Mouse (Mus musculus) heart, adult 2 months (tissue): ENCODE results near the gene Crocc. TPM values are rescaled to one million over a fixed set of nuclear protein-coding genes. Genes with fewer than 3 reads are reported as not detected.

Experiments used
- DNase-seq, 2 experiments: peaks; one replicate each; pipeline ENCODE4 v3.0.0; 2021
- H3K27ac ChIP-seq: fragments of 200-600 bp; 2 replicates; pipeline ENCODE4 v1.8.1; 2022
- H3K27me3 ChIP-seq: fragments of 200-500 bp; 2 replicates; pipeline ENCODE4 v1.6.1; 2012; ENCODE audit warnings: mild to moderate bottlenecking, low read length, inconsistent platforms, mixed read lengths; ENCODE audit not compliant: control insufficient read depth, insufficient read depth
- H3K36me3 ChIP-seq: fragments of 200-500 bp; 2 replicates; pipeline ENCODE4 v1.6.1; 2012; ENCODE audit warnings: low read length, inconsistent platforms; ENCODE audit not compliant: control insufficient read depth, insufficient read depth
- H3K4me1 ChIP-seq: fragments of 200-500 bp; 2 replicates; pipeline ENCODE4 v1.6.1; 2011; ENCODE audit warnings: low read length; ENCODE audit not compliant: control insufficient read depth, insufficient read depth
- H3K4me3 ChIP-seq: fragments of 200-600 bp; 2 replicates; pipeline ENCODE4 v1.8.1; 2022
- H3K79me2 ChIP-seq: fragments of 200-500 bp; replicated peaks from 2 replicates; pipeline ENCODE4 v1.6.1; 2012; ENCODE audit warnings: mild to moderate bottlenecking, inconsistent platforms, low read length, moderate library complexity, mixed read lengths; ENCODE audit not compliant: control insufficient read depth, insufficient read depth
- H3K9ac ChIP-seq: fragments of 200-500 bp; 2 replicates; pipeline ENCODE4 v1.6.1; 2012; ENCODE audit warnings: low read depth, mild to moderate bottlenecking, control low read depth, inconsistent platforms, low read length, mixed read lengths
- CTCF ChIP-seq: fragments of 200-600 bp; IDR thresholded peaks from 2 replicates; pipeline ENCODE4 v1.8.1; 2022; ENCODE audit warnings: antibody characterized with exemption, mild to moderate bottlenecking, moderate library complexity
- EP300 ChIP-seq: fragments of 200-500 bp; IDR thresholded peaks from 2 replicates; pipeline ENCODE4 v1.6.1; 2011; ENCODE audit warnings: low read depth, low read length, control low read depth; ENCODE audit not compliant: insufficient read depth
- POLR2A ChIP-seq: fragments of 200-500 bp; IDR thresholded peaks from 2 replicates; pipeline ENCODE4 v1.6.1; 2011; ENCODE audit warnings: mild to moderate bottlenecking, low read depth, low read length, control low read depth; ENCODE audit not compliant: insufficient read depth
- WGBS: fragments of 180-500 bp; shearing (Covaris S2); methylation state at CpG from one replicate; pipeline ENCODE4 v1.1.7; 2018; 5-methylcytosine and 5-hydroxymethylcytosine counted together
- intact Hi-C: fragments of 180-260 bp; cut with DNase I; formaldehyde crosslinking; loops from one replicate; pipeline ENCODE4 v1.15.1; 2025
- polyA plus RNA-seq: library from polyadenylated mRNA; depleted of rRNA; stranded (reverse); fragments of >200 nt; gene quantifications from 2 replicates; pipeline ENCODE4 v1.2.3, GENCODE M21; 2012
- total RNA-seq, 2 experiments: library from RNA; stranded (reverse); gene quantifications; 2 replicates each; pipeline ENCODE4 v1.2.3; 2021

Gene Crocc
- total and polyA plus RNA-seq, 3 experiments: 4.6 to 5.1 (median 4.9) TPM

- H3K4me1 ChIP-seq: no peaks in the 10 kb centered on the region
- no peaks in the 10 kb centered on the region for H3K27me3 ChIP-seq
- no peak overlapping the region for H3K4me3 ChIP-seq
- no peaks in the 10 kb centered on the region for H3K36me3 ChIP-seq
- intact Hi-C loops: no loop called here
- H3K9ac ChIP-seq: no peak overlapping the region
- 87% methylated on average over 14 of the region's 14 CpGs for WGBS
- no peak for DNase-seq
- TF ChIP-seq POLR2A (no peak), CTCF (no peak), EP300 (no peak)
- H3K79me2 ChIP-seq: no peaks in the 10 kb centered on the region; the same call in none of the 2 replicates
- no peak overlapping the region for H3K27ac ChIP-seq
These were observed 70.9 kb downstream of the Crocc start for GRCm38 (mm10) chr4:140989447-140989846.

- H3K4me1 ChIP-seq: no peaks in the 10 kb centered on the region
- 67% methylated on average over 7 of the region's 7 CpGs for WGBS
- DNase-seq: peak; percentile 34 to 49
These were observed 71.6 kb downstream of the Crocc start for GRCm38 (mm10) chr4:140988706-140989290.

GRCm38 (mm10) chr4:140987476-140987875, 72.9 kb downstream of the Crocc start:
- no peak for TF ChIP-seq CTCF
- no peak for TF ChIP-seq POLR2A
- no peak for TF ChIP-seq EP300
- intact Hi-C loops: loop anchor here (2.0 kb wide), 2 partner anchors 27 to 43 kb away; partner anchors contain the start of gene Sdhb
- Histone ChIP-seq H3K79me2 (no peaks in the 10 kb centered on the region; the same call in none of the 2 replicates), H3K27ac (no peak overlapping the region; the same call in none of the 2 replicates), H3K4me3 (peak overlapping the region; percentile 88), H3K27me3 (no peaks in the 10 kb centered on the region), H3K4me1 (no peaks in the 10 kb centered on the region), H3K9ac (peak overlapping the region; percentile 91), H3K36me3 (no peaks in the 10 kb centered on the region)
- 20% methylated on average over 7 of the region's 7 CpGs for WGBS
- no peak for DNase-seq

More at GRCm38 (mm10) chr4:140988706-140989290, 71.6 kb downstream of the Crocc start:
- Histone ChIP-seq H3K79me2 (no peaks in the 10 kb centered on the region; the same call in none of the 2 replicates), H3K36me3 (no peaks in the 10 kb centered on the region), H3K27ac (no peak overlapping the region), H3K4me3 (no peak overlapping the region), H3K9ac (no peak overlapping the region), H3K27me3 (no peaks in the 10 kb centered on the region)
- no peak for TF ChIP-seq CTCF
- no peak for TF ChIP-seq POLR2A
- TF ChIP-seq EP300: no peak
- intact Hi-C loops: no loop called here

GRCm38 (mm10) chr4:140986711-140987395, 73.5 kb downstream of the Crocc start, which contains the start of gene Atp13a2:
Gene Atp13a2 (plus strand): TSS chr4:140986873.
- intact Hi-C loops: loop anchor here (2.0 kb wide), 2 partner anchors 26 to 44 kb away; partner anchors contain the start of gene Sdhb
- no peaks in the 10 kb centered on the region for H3K27me3 ChIP-seq
- peak within 1 kb of the TSS; percentile 70 for H3K27ac ChIP-seq
- H3K79me2 ChIP-seq: no peaks in the 10 kb centered on the region; the same call in none of the 2 replicates
- no peaks in the 10 kb centered on the region for H3K36me3 ChIP-seq
- H3K4me3 ChIP-seq: peak within 1 kb of the TSS; percentile 88
- peak within 1 kb of the TSS; percentile 91 for H3K9ac ChIP-seq
- H3K4me1 ChIP-seq: no peaks in the 10 kb centered on the region
- DNase-seq: peak; percentile 93 to 97
- WGBS: under 1% methylated on average over 57 of the region's 58 CpGs
- TF ChIP-seq CTCF (peak; percentile 50), POLR2A (no peak; the same call in 1 of the 2 replicates)

- TF ChIP-seq CTCF (no peak), POLR2A (no peak)
- 32% methylated on average over 15 of the region's 15 CpGs for WGBS
- H3K79me2 ChIP-seq: no peaks in the 10 kb centered on the region; the same call in none of the 2 replicates
- H3K27me3 ChIP-seq: no peaks in the 10 kb centered on the region
- DNase-seq: no peak
- intact Hi-C loops: loop anchor here (2.0 kb wide), 2 partner anchors 25 to 45 kb away; partner anchors contain the start of gene Sdhb
- peak overlapping the region; percentile 29 for H3K9ac ChIP-seq
- H3K4me1 ChIP-seq: no peaks in the 10 kb centered on the region
- no peaks in the 10 kb centered on the region for H3K36me3 ChIP-seq
- H3K4me3 ChIP-seq: peak overlapping the region; percentile 88
- no peak overlapping the region for H3K27ac ChIP-seq
These were observed 74.2 kb downstream of the Crocc start for GRCm38 (mm10) chr4:140986024-140986710.
